Mouse (Mus musculus) kidney, adult 2 months (tissue): Measurements from ENCODE around the gene Gm14190. TPM values are rescaled to one million over a fixed set of nuclear protein-coding genes. Genes with fewer than 3 reads are reported as not detected.
"Not testable (repeated sequence)": the region's sequence is repeated elsewhere in the genome, so short reads cannot be mapped to it uniquely, and the experiment has no call there.

Experiments used
- DNase-seq: peaks from one replicate; pipeline ENCODE4 v3.0.0; 2021
- H3K27ac ChIP-seq: fragments of 200-500 bp; 2 replicates; pipeline ENCODE4 v1.5.1; 2012; ENCODE audit warnings: low read depth, low read length, control low read depth, inconsistent platforms; ENCODE audit not compliant: insufficient read depth
- H3K27me3 ChIP-seq: fragments of 200-500 bp; replicated peaks from 2 replicates; pipeline ENCODE4 v1.6.1; 2012; ENCODE audit warnings: mild to moderate bottlenecking, moderate library complexity, low read length, inconsistent platforms; ENCODE audit not compliant: control insufficient read depth, insufficient read depth
- H3K36me3 ChIP-seq: fragments of 200-500 bp; 2 replicates; pipeline ENCODE4 v1.6.1; 2012; ENCODE audit warnings: mild to moderate bottlenecking, moderate library complexity, low read length, inconsistent platforms; ENCODE audit not compliant: control insufficient read depth, insufficient read depth
- H3K4me1 ChIP-seq: fragments of 200-500 bp; 2 replicates; pipeline ENCODE4 v1.6.1; 2011; ENCODE audit warnings: low read length; ENCODE audit not compliant: control insufficient read depth, insufficient read depth
- H3K4me3 ChIP-seq: fragments of 200-500 bp; 2 replicates; pipeline ENCODE4 v1.5.1; 2011; ENCODE audit warnings: mild to moderate bottlenecking, low read depth, low read length, control low read depth; ENCODE audit not compliant: insufficient read depth
- CTCF ChIP-seq: fragments of 200-500 bp; conservative IDR thresholded peaks from 2 replicates; pipeline ENCODE4 v1.5.1; 2011; ENCODE audit warnings: low read depth, mild to moderate bottlenecking, control low read depth, low read length, moderate library complexity, mixed read lengths; ENCODE audit not compliant: insufficient read depth, insufficient read length
- POLR2A ChIP-seq: fragments of 200-500 bp; IDR thresholded peaks from one replicate; pipeline ENCODE4 v1.6.1; 2011; ENCODE audit warnings: low read depth, low read length, control low read depth
- WGBS: fragments of 180-500 bp; shearing (Covaris S2); methylation state at CpG from one replicate; pipeline ENCODE4 v1.1.7; 2018; 5-methylcytosine and 5-hydroxymethylcytosine counted together
- polyA plus RNA-seq: library from polyadenylated mRNA; depleted of rRNA; stranded (reverse); fragments of >200 nt; gene quantifications from 2 replicates; pipeline ENCODE4 v1.2.3, GENCODE M21; 2012; rRNA removed

Gene Gm14190
- polyA plus RNA-seq, 1 experiment = not detected

DNA sequence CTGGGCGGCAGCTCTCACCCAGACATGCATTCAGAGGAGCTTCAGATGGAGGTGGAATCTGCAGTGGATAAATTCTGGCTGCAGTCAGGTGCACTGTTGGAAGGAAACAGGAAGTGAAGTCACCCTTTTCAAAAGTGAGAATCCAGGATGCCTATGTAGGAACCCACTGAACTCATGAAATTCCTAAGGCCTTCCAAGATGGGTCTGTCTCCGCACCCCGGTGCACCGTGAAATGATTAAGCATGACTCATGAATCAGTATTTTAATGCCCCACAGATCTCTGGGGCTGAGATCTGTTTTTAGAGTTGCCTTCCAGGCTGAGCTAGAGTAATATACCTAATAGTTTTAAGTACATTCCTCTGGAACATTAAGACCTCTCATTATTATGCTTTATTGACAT lies 31.3 kb downstream of the Gm14190 start:
- no peak for DNase-seq
- no peaks in the 10 kb centered on the region for H3K36me3 ChIP-seq
- WGBS = 71% methylated on average over 4 of the region's 4 CpGs
- no peak overlapping the region for H3K27ac ChIP-seq
- TF ChIP-seq CTCF (no peak), POLR2A (no peak)
- H3K4me3 ChIP-seq = no peak overlapping the region
- H3K27me3 ChIP-seq = no peaks in the 10 kb centered on the region
- H3K4me1 ChIP-seq = no peaks in the 10 kb centered on the region

- 56% methylated on average over 10 of the region's 10 CpGs for WGBS
- not testable (repeated sequence) for H3K27ac ChIP-seq, H3K36me3 ChIP-seq, H3K4me1 ChIP-seq, H3K27me3 ChIP-seq, H3K4me3 ChIP-seq, DNase-seq
Observed at GRCm38 (mm10) chr11:99658467-99659010, 32.0 kb downstream of the Gm14190 start, which contains the start of gene Gm11563. Gene Gm11563 (minus strand): TSS chr11:99658960.

DNA sequence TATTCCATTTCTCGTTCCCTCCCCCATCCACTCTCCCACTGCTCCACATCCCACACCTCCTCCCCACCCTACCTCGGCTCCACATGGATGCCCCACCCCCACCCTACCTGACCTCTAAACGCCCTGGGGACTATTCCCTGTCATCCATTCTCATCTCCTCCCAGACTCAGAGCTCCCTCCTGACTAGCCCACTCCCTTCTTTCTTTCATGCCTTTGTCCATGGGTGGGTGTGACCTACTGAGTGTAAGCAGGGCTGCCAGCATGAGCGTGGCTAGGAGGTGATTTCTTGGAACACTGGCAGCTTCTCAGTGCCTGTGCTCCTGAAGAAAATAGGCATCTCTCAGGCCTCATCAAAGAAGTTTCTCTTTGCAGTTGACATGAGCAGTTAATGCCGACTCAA lies 33.5 kb downstream of the Gm14190 start:
- no peak for DNase-seq
- Histone ChIP-seq H3K27ac (no peak overlapping the region), H3K27me3 (no peaks in the 10 kb centered on the region), H3K36me3 (no peaks in the 10 kb centered on the region), H3K4me1 (no peaks in the 10 kb centered on the region), H3K4me3 (no peak overlapping the region)
- TF ChIP-seq CTCF = no peak
- TF ChIP-seq POLR2A = no peak
- 47% methylated on average over 5 of the region's 5 CpGs for WGBS

GRCm38 (mm10) chr11:99650136-99650535 lies 40.4 kb downstream of the Gm14190 start, which contains the start of gene Gm11555:
Gene Gm11555 (minus strand): TSS chr11:99650236.
- 78% methylated on average over 2 of the region's 2 CpGs for WGBS
- no peak within 1 kb of the TSS for H3K27ac ChIP-seq
- no peak for TF ChIP-seq CTCF
- H3K4me3 ChIP-seq = no peak within 1 kb of the TSS
- no peak for DNase-seq
- H3K4me1 ChIP-seq = no peaks in the 10 kb centered on the region
- H3K36me3 ChIP-seq = no peaks in the 10 kb centered on the region
- no peaks in the 10 kb centered on the region for H3K27me3 ChIP-seq

GRCm38 (mm10) chr11:99646444-99646843 lies 44.1 kb downstream of the Gm14190 start:
- H3K27ac ChIP-seq = no peak overlapping the region
- 75% methylated on average over 15 of the region's 15 CpGs for WGBS
- TF ChIP-seq POLR2A (no peak), CTCF (no peak)
- no peak for DNase-seq
- no peaks in the 10 kb centered on the region for H3K27me3 ChIP-seq
- no peaks in the 10 kb centered on the region for H3K36me3 ChIP-seq
- no peaks in the 10 kb centered on the region for H3K4me1 ChIP-seq
- H3K4me3 ChIP-seq = no peak overlapping the region

GRCm38 (mm10) chr11:99644351-99644750 lies 46.2 kb downstream of the Gm14190 start:
- Histone ChIP-seq H3K27ac (no peak overlapping the region), H3K4me3 (no peak overlapping the region), H3K36me3 (no peaks in the 10 kb centered on the region), H3K27me3 (no peaks in the 10 kb centered on the region), H3K4me1 (no peaks in the 10 kb centered on the region)
- DNase-seq = no peak
- WGBS = 77% methylated on average over 3 of the region's 3 CpGs
- TF ChIP-seq POLR2A (no peak), CTCF (no peak)

- 82% methylated on average over 9 of the region's 9 CpGs for WGBS
- not testable (repeated sequence) for DNase-seq, H3K27me3 ChIP-seq, H3K27ac ChIP-seq, H3K4me3 ChIP-seq, H3K36me3 ChIP-seq, H3K4me1 ChIP-seq
Observed at GRCm38 (mm10) chr11:99643635-99644139, 46.9 kb downstream of the Gm14190 start, which contains the start of gene Krtap4-7. Gene Krtap4-7 (minus strand): TSS chr11:99644089.

- Histone ChIP-seq H3K4me3 (no peak overlapping the region), H3K4me1 (no peaks in the 10 kb centered on the region), H3K36me3 (no peaks in the 10 kb centered on the region), H3K27me3 (no peaks in the 10 kb centered on the region), H3K27ac (no peak overlapping the region)
- TF ChIP-seq CTCF (no peak), POLR2A (no peak)
- no peak for DNase-seq
- WGBS = 43% methylated on average over 1 of the region's 1 CpGs
Observed at GRCm38 (mm10) chr11:99640926-99641325, 49.6 kb downstream of the Gm14190 start.

Other genes starting within 250 kb of the Gm14190 start
- 2.7 and 3.5 TPM in 2 replicates for gene Krt23, start 197.6 kb downstream of the Gm14190 start, polyA plus RNA-seq
- gene Krt39, start 169.4 kb downstream of the Gm14190 start, polyA plus RNA-seq = not detected in 2 replicates
- not detected in 2 replicates for gene Krt40, start 147.6 kb downstream of the Gm14190 start, polyA plus RNA-seq
- gene Krtap3-3, start 139.9 kb downstream of the Gm14190 start, polyA plus RNA-seq = not detected in 2 replicates
- gene Krtap3-2, start 133.9 kb downstream of the Gm14190 start, polyA plus RNA-seq = not detected in 2 replicates
- not detected in 2 replicates for gene Gm11939, start 131.3 kb downstream of the Gm14190 start, polyA plus RNA-seq
- gene Krtap3-1, start 124.1 kb downstream of the Gm14190 start, polyA plus RNA-seq = not detected in 2 replicates
- gene Krtap1-5, start 109.7 kb downstream of the Gm14190 start, polyA plus RNA-seq = not detected in 2 replicates
- gene Krtap1-4, start 107.1 kb downstream of the Gm14190 start, polyA plus RNA-seq = not detected in 2 replicates
- gene Krtap1-3, start 99.4 kb downstream of the Gm14190 start, polyA plus RNA-seq = not detected in 2 replicates
- gene Krtap9-3, start 92.6 kb downstream of the Gm14190 start, polyA plus RNA-seq = not detected in 2 replicates
- not detected in 2 replicates for gene Gm11938, start 87.4 kb downstream of the Gm14190 start, polyA plus RNA-seq
- not detected in 2 replicates for gene Gm11937, start 80.6 kb downstream of the Gm14190 start, polyA plus RNA-seq
- gene Krtap2-4, start 75.9 kb downstream of the Gm14190 start, polyA plus RNA-seq = not detected in 2 replicates
- gene Gm11562, start 70.3 kb downstream of the Gm14190 start, polyA plus RNA-seq = not detected in 2 replicates
- not detected in 2 replicates for gene Krtap4-1, start 62.5 kb downstream of the Gm14190 start, polyA plus RNA-seq
- gene Krtap4-2, start 55.7 kb downstream of the Gm14190 start, polyA plus RNA-seq = not detected in 2 replicates
- gene Krtap4-7, start 46.7 kb downstream of the Gm14190 start, polyA plus RNA-seq = not detected in 2 replicates
- gene Gm11555, start 40.5 kb downstream of the Gm14190 start, polyA plus RNA-seq = not detected in 2 replicates
- gene Gm11563, start 31.8 kb downstream of the Gm14190 start, polyA plus RNA-seq = not detected in 2 replicates
- gene Krtap4-6, start 24.8 kb downstream of the Gm14190 start, polyA plus RNA-seq = not detected in 2 replicates
- gene Gm14180, start 43.5 kb upstream of the Gm14190 start, polyA plus RNA-seq = not detected in 2 replicates
- not detected in 2 replicates for gene Gm11595, start 82.2 kb upstream of the Gm14190 start, polyA plus RNA-seq
- not detected in 2 replicates for gene Krtap4-8, start 90.0 kb upstream of the Gm14190 start, polyA plus RNA-seq
- not detected in 2 replicates for gene Krtap4-9, start 94.5 kb upstream of the Gm14190 start, polyA plus RNA-seq
- gene Gm11596, start 102.7 kb upstream of the Gm14190 start, polyA plus RNA-seq = not detected in 2 replicates
- gene Gm11569, start 108.2 kb upstream of the Gm14190 start, polyA plus RNA-seq = not detected in 2 replicates
- gene Gm11554, start 113.7 kb upstream of the Gm14190 start, polyA plus RNA-seq = not detected in 2 replicates
- not detected in 2 replicates for gene Krtap4-13, start 119.2 kb upstream of the Gm14190 start, polyA plus RNA-seq
- not detected in 2 replicates for gene Gm11564, start 124.9 kb upstream of the Gm14190 start, polyA plus RNA-seq
- not detected in 2 replicates for gene 2300003K06Rik, start 147.3 kb upstream of the Gm14190 start, polyA plus RNA-seq
- not detected in 2 replicates for gene Krtap4-16, start 160.9 kb upstream of the Gm14190 start, polyA plus RNA-seq
- not detected in 2 replicates for gene Gm11568, start 167.2 kb upstream of the Gm14190 start, polyA plus RNA-seq
- gene Gm11559, start 173.7 kb upstream of the Gm14190 start, polyA plus RNA-seq = not detected in 2 replicates
- gene Krtap9-1, start 182.6 kb upstream of the Gm14190 start, polyA plus RNA-seq = not detected in 2 replicates
- not detected in 2 replicates for gene Gm11567, start 188.4 kb upstream of the Gm14190 start, polyA plus RNA-seq
- not detected in 2 replicates for gene Krtap31-1, start 217.2 kb upstream of the Gm14190 start, polyA plus RNA-seq
- gene Gm11565, start 224.0 kb upstream of the Gm14190 start, polyA plus RNA-seq = not detected in 2 replicates
- gene Krtap31-2, start 245.6 kb upstream of the Gm14190 start, polyA plus RNA-seq = not detected in 2 replicates